Mouse (Mus musculus) embryo, embryonic 9.5 days (tissue): ENCODE results near the gene Pcyt1b.

Source experiments
- DNase-seq: peaks from one replicate; pipeline ENCODE4 v3.0.0-alpha.2; 2017; ENCODE audit errors: extremely low spot score

The Pcyt1b gene

DNA sequence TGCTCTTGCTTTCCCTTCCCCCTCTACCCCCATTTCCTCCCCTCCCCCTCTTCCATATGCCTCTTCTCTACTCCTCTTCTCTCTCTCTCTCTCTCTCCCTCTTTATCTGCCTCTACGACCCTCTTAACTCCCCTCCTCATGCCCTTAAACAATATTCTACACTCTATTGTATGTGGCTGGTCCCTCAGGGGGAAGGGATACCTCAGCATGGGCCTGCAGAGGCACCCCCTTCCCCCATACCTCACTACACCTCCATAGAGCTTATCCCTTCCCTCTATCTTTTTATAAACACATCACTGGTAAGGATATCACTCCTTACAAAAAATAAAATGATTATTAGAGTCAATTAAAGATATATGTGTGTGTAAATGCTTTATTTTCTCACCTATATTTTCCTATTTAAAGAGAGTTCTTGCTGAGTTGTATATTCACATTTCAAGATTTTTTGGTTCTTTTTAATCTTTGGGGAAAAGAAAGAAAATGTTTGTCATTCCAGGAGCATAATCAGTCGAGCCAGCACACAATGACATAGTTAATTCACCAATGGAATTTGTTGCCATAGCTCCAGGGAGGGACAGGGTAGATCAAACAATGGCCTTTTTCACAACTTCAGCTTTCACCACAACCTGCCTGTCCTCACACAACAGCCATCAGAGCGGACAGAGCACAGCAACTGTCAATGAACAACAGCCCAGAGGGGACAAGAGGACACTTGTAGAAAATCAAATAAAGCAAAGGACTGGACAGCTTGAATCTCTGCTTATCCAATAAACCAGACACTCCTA, at the start of gene Pcyt1b:
Pcyt1b (plus strand) TSS at position 646 of the 785 bp plus-strand sequence.
- DNase-seq, result no peak

DNA sequence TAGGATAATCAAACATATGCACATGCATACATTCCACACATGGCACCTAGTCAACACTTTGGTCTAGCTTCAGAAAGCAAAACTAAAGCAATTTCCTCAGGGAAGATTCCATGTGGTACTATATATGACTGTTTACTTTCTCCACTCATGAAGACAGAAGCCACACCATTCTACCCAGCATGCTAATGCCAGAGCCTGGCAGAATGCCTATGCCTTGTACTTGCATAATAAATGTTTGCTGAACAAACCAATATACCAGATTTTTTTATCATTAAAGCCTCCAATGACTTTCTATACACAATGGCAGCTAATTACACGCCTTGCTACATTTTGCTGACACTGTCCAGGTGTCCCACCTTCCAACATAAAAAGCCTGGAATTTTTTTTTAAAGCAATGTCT, 24.4 kb upstream of the Pcyt1b start:
- no peak for DNase-seq

- peak; percentile 87 for DNase-seq
These were observed 22.8 kb upstream of the Pcyt1b start, which contains the start of gene Pola1 for GRCm38 (mm10) chrX:93631657-93632449. Pola1 (minus strand) TSS chrX:93632155.

- DNase-seq, result no peak
These were observed 19.7 kb upstream of the Pcyt1b start for GRCm38 (mm10) chrX:93634861-93635375.

DNA sequence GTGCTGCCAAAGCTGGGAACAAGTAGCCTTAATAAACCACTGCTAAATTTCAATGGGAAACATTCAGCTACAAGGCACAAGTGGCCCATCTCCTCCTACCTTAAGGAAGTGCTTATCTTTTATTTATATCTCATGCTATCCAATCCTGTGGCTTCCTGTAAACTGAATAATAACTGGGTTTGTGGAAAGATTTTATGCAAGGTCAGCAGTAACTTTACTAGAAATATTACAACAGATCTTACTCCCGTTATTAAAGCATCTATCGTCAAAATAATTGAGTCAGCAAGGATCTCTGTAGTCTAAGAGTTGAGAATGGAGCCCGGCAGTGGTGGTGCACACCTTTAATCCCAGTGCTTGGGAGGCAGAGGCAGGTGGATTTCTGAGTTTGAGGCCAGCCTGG, 11.1 kb upstream of the Pcyt1b start:
- no peak for DNase-seq

- no peak for DNase-seq
These were observed 10.6 kb upstream of the Pcyt1b start for GRCm38 (mm10) chrX:93644022-93644421.

GRCm38 (mm10) chrX:93650738-93651137, 3.9 kb upstream of the Pcyt1b start:
- no peak for DNase-seq

DNA sequence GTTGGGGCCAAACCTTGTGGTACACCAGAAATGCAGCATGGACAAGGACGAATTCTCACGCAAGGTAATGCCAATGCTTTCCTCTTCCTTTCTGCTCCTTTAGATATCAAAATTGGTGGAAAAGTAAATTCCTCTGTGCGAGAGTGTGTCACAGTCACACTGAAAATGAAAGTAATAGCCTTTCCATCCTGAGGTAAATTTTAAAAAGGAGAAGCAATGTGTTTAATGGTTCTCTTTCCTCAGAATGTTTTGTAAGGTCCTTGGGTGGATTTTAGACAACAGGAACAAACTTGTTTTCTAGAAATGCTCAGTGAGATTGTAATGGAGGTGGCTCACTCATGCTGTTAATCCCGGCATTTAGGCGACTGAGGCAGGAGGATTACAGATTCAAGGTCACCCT, 490 bp downstream of the Pcyt1b start:
- no peak for DNase-seq

DNA sequence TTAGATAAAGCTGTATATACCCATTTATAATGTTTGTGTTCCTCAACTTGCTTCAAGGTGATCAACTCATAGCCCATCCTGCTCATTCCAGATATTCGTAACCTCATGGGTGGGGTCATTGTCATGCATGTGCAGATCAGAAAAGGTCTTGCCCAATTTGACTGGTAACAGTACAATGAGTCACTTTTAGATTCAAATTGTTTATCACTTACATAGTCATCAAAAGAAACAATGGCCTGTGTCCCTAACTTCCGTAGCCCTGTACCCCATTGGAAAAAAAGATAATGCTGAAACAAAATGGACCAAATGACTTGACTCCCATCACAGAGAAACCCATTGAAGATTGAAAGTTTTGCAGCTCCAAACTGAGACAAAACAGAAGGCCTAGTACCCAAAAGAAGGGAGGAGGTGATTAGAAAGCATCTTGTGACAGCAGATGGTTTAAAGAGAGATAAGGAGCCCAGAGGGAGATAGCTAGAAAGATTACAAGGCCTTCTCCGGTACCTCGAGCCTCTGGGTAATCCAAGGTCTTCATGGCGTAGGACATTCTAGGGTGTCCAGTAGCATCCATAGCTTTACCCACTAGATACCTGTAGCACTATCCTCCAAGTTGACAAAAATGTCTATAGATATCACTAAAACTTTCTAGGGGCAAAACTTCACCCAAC, 9.4 kb downstream of the Pcyt1b start:
- no peak for DNase-seq

- no peak for DNase-seq
These were observed 10.1 kb downstream of the Pcyt1b start for GRCm38 (mm10) chrX:93664787-93665186.

GRCm38 (mm10) chrX:93674432-93674831, 19.8 kb downstream of the Pcyt1b start:
- no peak for DNase-seq

DNA sequence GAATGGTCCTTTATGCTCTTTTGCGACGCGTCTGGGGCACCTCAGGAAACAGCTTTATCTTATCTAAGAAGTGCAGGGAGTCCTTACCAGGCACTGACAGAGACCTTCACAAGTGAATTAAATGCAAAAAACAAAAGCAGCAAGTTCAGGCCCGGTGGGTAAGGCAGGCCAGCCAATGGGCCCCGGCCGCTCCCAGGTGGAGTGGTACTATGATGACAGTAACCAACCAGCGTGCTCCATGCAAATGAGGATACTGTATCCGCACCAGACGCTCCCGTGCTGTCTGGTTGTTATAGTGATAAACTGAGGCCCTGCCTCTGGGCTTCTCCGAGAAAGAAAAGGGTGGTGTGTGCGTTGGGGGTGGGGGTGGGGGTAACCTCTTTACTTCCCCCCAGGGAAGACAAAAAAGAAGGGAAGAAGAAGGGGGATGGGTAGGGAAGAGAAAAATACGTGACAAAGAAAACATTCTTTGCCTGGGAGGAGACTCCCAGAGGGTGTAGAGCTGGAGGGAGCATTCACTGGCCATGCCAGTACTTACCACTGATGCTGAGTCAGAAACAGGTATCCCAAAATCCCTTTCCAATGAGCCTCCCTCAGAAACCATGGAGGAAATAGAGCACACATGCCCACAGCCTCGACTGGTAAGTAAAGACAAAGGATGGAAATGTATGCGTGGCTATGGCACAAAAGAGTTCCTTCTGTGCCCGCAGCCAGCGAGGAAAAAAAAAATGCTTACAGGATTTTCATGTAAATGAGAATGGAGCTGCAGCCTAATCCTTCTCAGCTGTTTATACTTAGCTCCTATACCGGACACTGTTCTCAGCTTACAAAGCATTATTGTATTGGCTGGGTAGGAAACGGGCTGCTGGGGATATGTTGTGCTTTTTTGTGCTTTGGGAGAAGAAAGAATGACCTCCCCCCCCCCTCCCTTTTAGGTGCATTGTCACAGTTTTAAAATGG, 20.5 kb downstream of the Pcyt1b start:
- peak; percentile 29 for DNase-seq

GRCm38 (mm10) chrX:93676228-93676627, 21.6 kb downstream of the Pcyt1b start:
- no peak for DNase-seq

- DNase-seq, result no peak
These were observed 34.6 kb downstream of the Pcyt1b start for GRCm38 (mm10) chrX:93689287-93689686.

DNA sequence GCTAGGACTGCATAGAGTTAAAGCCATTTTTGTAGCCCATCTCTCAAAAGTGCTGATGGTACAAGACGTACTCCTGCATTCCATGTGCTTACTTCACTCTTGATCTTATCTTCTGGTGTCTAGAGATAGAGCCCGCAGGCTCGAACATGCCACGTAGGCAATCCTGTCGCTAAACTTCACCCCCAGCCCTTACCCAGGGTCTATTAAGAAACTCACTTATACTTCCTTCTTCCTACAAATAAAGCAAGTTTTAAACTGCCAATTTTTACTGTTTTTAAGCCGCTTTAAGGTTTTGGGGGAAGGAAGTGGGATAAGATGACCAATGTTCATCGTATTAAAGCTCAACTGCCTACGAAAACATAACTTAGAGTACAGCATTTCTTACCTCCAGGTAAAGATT, 36.0 kb downstream of the Pcyt1b start:
- DNase-seq, result no peak

DNA sequence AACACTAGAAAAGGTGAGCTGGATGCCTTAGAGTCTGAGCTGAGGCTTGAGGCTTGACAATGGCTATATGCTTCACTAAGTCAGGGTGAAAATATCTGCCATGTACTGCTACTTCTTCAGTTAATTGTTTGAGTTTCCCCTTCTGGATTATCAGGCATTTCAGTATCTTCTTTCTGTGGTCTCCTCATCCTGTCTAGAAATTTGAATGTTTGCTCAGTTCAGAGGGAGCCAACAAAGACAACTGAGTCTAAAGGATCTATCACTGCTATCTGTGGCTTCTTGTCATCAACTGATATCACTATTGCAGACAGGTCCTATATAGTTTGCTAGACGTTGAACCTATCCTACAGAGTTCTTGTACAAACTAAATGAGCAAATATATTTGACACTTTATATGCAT, 42.9 kb downstream of the Pcyt1b start:
- DNase-seq, result no peak

DNA sequence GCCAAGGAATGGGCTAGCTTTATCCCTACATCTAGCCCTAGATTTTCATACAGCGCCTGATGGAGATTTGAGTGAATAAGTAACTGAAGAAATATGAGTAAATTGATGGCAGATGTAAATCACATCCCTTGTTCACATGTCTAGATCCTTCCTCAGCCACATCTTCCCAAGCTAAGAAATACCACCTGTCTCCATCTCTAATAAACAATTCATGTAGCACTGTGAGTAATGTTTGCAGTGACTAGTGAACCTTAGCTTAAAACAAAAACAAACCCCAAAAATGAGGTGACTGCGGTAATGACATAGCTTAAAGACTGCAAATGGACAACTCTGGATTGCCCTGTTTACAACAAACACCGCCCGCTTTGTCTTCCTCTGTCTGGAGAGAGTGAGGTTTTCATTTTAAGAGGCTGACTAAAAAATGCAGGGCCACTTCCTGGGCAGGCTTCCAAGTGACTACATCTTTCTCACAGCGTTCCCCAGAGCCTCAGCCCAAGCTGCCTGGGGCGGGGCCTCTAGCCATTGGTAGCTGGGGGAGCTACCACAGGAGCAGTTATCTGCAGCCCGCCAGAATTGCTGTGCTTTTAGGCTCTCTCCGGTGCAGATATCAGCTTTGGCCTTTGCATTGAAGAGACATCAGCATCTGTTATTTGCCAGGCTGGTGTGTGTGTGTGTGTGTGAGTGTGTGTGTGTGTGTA, 46.0 kb downstream of the Pcyt1b start:
- DNase-seq, result no peak

GRCm38 (mm10) chrX:93712566-93712965, 57.9 kb downstream of the Pcyt1b start:
- DNase-seq, result no peak

GRCm38 (mm10) chrX:93729529-93729928, 74.9 kb downstream of the Pcyt1b start:
- no peak for DNase-seq

DNA sequence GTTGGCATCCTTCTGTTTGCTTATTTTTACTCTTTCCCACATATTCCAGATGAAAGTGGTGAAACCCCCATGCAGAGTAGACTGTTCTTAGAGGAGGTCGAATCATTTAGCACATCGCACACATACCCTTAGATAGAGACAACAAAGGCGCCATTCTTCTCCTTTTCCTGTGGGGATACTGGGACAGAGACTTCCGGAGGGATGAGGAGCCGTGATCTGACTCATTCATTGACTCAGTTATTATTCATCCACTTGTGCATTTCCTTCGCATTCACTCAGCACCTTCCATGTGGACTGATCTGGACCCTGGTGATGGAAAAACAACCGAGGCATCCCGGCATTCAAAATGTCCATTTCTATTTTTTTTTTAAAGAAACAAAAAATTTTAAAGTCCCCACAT, 76.2 kb downstream of the Pcyt1b start:
- DNase-seq, result no peak
